Comparison of ENCODE assay signal across 22 mouse cellular contexts in genomic region chr6:37138816-37139215, GRCm38 (mm10).
DNase-seq lines count a peak whose midpoint lies in the region; ATAC-seq and TF ChIP-seq lines count a peak whose summit lies in the region.
"Had no signal": no experiment of that assay in that cellular context is flagged by ENCODE, and none has a peak within 500 bp of the region (broad histone marks: within the 10 kb centered on the region; RNA-seq: fewer than 3 reads in every experiment).

No protein-coding gene starts in this region.

- H3K79me2 ChIP-seq in heart, adult 2 months (replicated peaks; ENCODE audit: control insufficient read depth, insufficient read depth, low read length) = no peaks in the 10 kb centered on the region

- TF ChIP-seq EP300 in heart, adult 2 months (IDR thresholded peaks at IDR 0.05; ENCODE audit: insufficient read depth, low read depth, low read length) = no peak

- no peaks in the 10 kb centered on the region for H3K27me3 ChIP-seq in heart, adult 2 months (ENCODE audit: control insufficient read depth, insufficient read depth, low read length)
- H3K27me3 ChIP-seq in kidney, embryonic 16.5 days (ENCODE audit: insufficient read depth, low read length) = no peaks in the 10 kb centered on the region
- H3K27me3 ChIP-seq: CH12.LX had no signal

- ATAC-seq in kidney, embryonic 16.5 days (ENCODE audit: low FRiP score, low TSS enrichment) = no peak
- ATAC-seq: activated CD4-positive, CD25-positive, alpha-beta regulatory T cell, adult 4 months; CD4-positive, CD25-positive, alpha-beta regulatory T cell, adult 4 months; Patski had no signal

- intact Hi-C loops in heart, adult 2 months (cut with DNase I) = no loop called here

- H3K4me2 ChIP-seq in kidney, embryonic 16.5 days (replicated peaks; ENCODE audit: low read depth, low read length) = no peak overlapping the region

- no peak for TF ChIP-seq CTCF in heart, adult 2 months (IDR thresholded peaks at IDR 0.05)
- no peak for TF ChIP-seq CTCF in lung, adult 2 months (IDR thresholded peaks at IDR 0.05; ENCODE audit: insufficient read depth, low read length)

- H3K27ac ChIP-seq in heart, adult 2 months = no peak overlapping the region
- H3K27ac ChIP-seq in kidney, embryonic 16.5 days (ENCODE audit: low read length) = no peak overlapping the region

- peaks cover 3% of the 10 kb centered on the region; the same call in 1 of the 2 replicates for H3K36me3 ChIP-seq in heart, adult 2 months (ENCODE audit: control insufficient read depth, insufficient read depth, low read length)
- no peaks in the 10 kb centered on the region for H3K36me3 ChIP-seq in kidney, embryonic 16.5 days (ENCODE audit: insufficient read depth, low read length)
- H3K36me3 ChIP-seq: G1E had no signal

- no peaks in the 10 kb centered on the region for H3K9me3 ChIP-seq in kidney, embryonic 16.5 days (ENCODE audit: low read length)

- peak; percentile 52 for DNase-seq in heart, adult 11 months
- DNase-seq in heart, adult 2 months = no peak
- DNase-seq in testis, postnatal 14 days (ENCODE audit: low spot score) = peak; percentile 21
- no peak for DNase-seq in testis, postnatal 10 days (ENCODE audit: low spot score)
- DNase-seq in fat pad, adult 2 months (ENCODE audit: extremely low read depth, low read depth, low spot score) = peak; percentile 73
- peak; percentile 70 for DNase-seq in gonadal fat pad, adult 2 months (ENCODE audit: low read depth)
- no peak for DNase-seq in lung, adult 2 months
- DNase-seq: adrenal gland, adult 2 months; adrenal gland, adult 8-10 months; adrenal gland, postnatal 10 days; adrenal gland, postnatal 14 days; adrenal gland, postnatal 25 days; adrenal gland, postnatal 36 days; B cell, adult 2 months; cerebellum, adult 11 months; cerebellum, adult 11-12 months had no signal

- peaks cover 6% of the 10 kb centered on the region for H3K4me1 ChIP-seq in heart, adult 2 months (ENCODE audit: control insufficient read depth, insufficient read depth, low read length)
- H3K4me1 ChIP-seq in lung, adult 2 months (ENCODE audit: control insufficient read depth, insufficient read depth, low read length) = no peaks in the 10 kb centered on the region
- peaks cover 6% of the 10 kb centered on the region for H3K4me1 ChIP-seq in kidney, embryonic 16.5 days (ENCODE audit: insufficient read depth, low read length)

- no peak overlapping the region for H3K9ac ChIP-seq in heart, adult 2 months (ENCODE audit: low read depth, low read length)
- H3K9ac ChIP-seq in kidney, embryonic 16.5 days (replicated peaks; ENCODE audit: low read length) = no peak overlapping the region

- TF ChIP-seq POLR2A in heart, adult 2 months (IDR thresholded peaks at IDR 0.05; ENCODE audit: insufficient read depth, low read depth, low read length) = no peak
- TF ChIP-seq POLR2A in lung, adult 2 months (IDR thresholded peaks at IDR 0.05; ENCODE audit: borderline replicate concordance, extremely low read depth, low read depth, low read length) = no peak

- no peak overlapping the region for H3K4me3 ChIP-seq in heart, adult 2 months
- no peak overlapping the region for H3K4me3 ChIP-seq in lung, adult 2 months (replicated peaks; ENCODE audit: extremely low read depth, low read depth, low read length)
- H3K4me3 ChIP-seq in kidney, embryonic 16.5 days (ENCODE audit: low read length) = no peak overlapping the region

Comparison
In these comparisons a context has a peak if more than half of its experiments do, and no peak if none do; other contexts are left out.
1. DNase-seq: peak in heart, adult 11 months (single experiment), testis, postnatal 14 days (single experiment), fat pad, adult 2 months (single experiment) and gonadal fat pad, adult 2 months (single experiment); none in heart, adult 2 months (0 of 2), testis, postnatal 10 days (single experiment) and lung, adult 2 months (single experiment).